Mouse (Mus musculus) spleen, postnatal 10 days (tissue): ENCODE results near the gene Tnik.

Source experiments
- DNase-seq, 2 experiments: peaks; one replicate each; pipeline ENCODE4 v3.0.0; 2021 to 2022; ENCODE audit warnings: low spot score in 2 of 2

Gene Tnik

GRCm38 (mm10) chr3:28599476-28599875 lies 336.5 kb downstream of the Tnik start:
- no peak for DNase-seq

GRCm38 (mm10) chr3:28606741-28607140 lies 343.7 kb downstream of the Tnik start:
- DNase-seq, result no peak

GRCm38 (mm10) chr3:28612330-28612729 lies 349.3 kb downstream of the Tnik start:
- no peak for DNase-seq

- DNase-seq, result no peak
Observed at GRCm38 (mm10) chr3:28616386-28616785, 353.4 kb downstream of the Tnik start.

GRCm38 (mm10) chr3:28617008-28617627 lies 354.1 kb downstream of the Tnik start:
- no peak for DNase-seq

GRCm38 (mm10) chr3:28621792-28622191 lies 358.8 kb downstream of the Tnik start:
- DNase-seq, result no peak

GRCm38 (mm10) chr3:28626816-28627215 lies 363.8 kb downstream of the Tnik start:
- DNase-seq, result no peak

- no peak for DNase-seq
Observed at GRCm38 (mm10) chr3:28636778-28637177, 373.8 kb downstream of the Tnik start.

- no peak for DNase-seq
Observed at GRCm38 (mm10) chr3:28638957-28639356, 375.9 kb downstream of the Tnik start.

GRCm38 (mm10) chr3:28643252-28643947 lies 380.4 kb downstream of the Tnik start:
- DNase-seq, result no peak

GRCm38 (mm10) chr3:28652574-28652973 lies 389.6 kb downstream of the Tnik start:
- no peak for DNase-seq

GRCm38 (mm10) chr3:28653043-28653442 lies 390.0 kb downstream of the Tnik start:
- no peak for DNase-seq

GRCm38 (mm10) chr3:28654740-28655139 lies 391.7 kb downstream of the Tnik start:
- no peak for DNase-seq

GRCm38 (mm10) chr3:28658349-28658748 lies 395.3 kb downstream of the Tnik start:
- no peak for DNase-seq

- DNase-seq, result no peak
Observed at GRCm38 (mm10) chr3:28680851-28681250, 417.8 kb downstream of the Tnik start.

GRCm38 (mm10) chr3:28681866-28682265 lies 418.9 kb downstream of the Tnik start:
- no peak for DNase-seq

- DNase-seq, result no peak
Observed at GRCm38 (mm10) chr3:28682411-28682810, 419.4 kb downstream of the Tnik start.

GRCm38 (mm10) chr3:28685510-28685909 lies 422.5 kb downstream of the Tnik start:
- DNase-seq, result no peak

- no peak for DNase-seq
Observed at GRCm38 (mm10) chr3:28694811-28695210, 431.8 kb downstream of the Tnik start.

- DNase-seq, result no peak
Observed at GRCm38 (mm10) chr3:28695608-28696007, 432.6 kb downstream of the Tnik start.

- DNase-seq, result no peak
Observed at GRCm38 (mm10) chr3:28696162-28696561, 433.1 kb downstream of the Tnik start.

GRCm38 (mm10) chr3:28697797-28698196 lies 434.8 kb downstream of the Tnik start, which contains the start of gene Slc2a2:
TSS of gene Slc2a2 (plus strand) at chr3:28697903.
- DNase-seq, result no peak

- no peak for DNase-seq
Observed at GRCm38 (mm10) chr3:28699601-28700000, 436.6 kb downstream of the Tnik start.
